Mouse (Mus musculus) neural tube, embryonic 10.5 days (tissue): Measurements from ENCODE around the gene Clec4a4.
"Not testable (repeated sequence)": the region's sequence is repeated elsewhere in the genome, so short reads cannot be mapped to it uniquely, and the experiment has no call there.

Experiments
- DNase-seq: peaks from one replicate; pipeline ENCODE4 v3.0.0-alpha.2; 2017; ENCODE audit warnings: low spot score; ENCODE audit errors: extremely low spot score

Clec4a4 gene

GRCm38 (mm10) chr6:122989876-122990437, at the start of gene Clec4a4:
Gene Clec4a4 (plus strand): TSS chr6:122990367.
- DNase-seq, result no peak

- no peak for DNase-seq
Observed at GRCm38 (mm10) chr6:122946760-122947159, 43.4 kb upstream of the Clec4a4 start.

GRCm38 (mm10) chr6:122952401-122952800, 37.8 kb upstream of the Clec4a4 start, which contains the start of gene Clec4a3:
Gene Clec4a3 (plus strand): TSS chr6:122952515.
- DNase-seq, result no peak

- no peak for DNase-seq
Observed at GRCm38 (mm10) chr6:122964562-122964961, 25.6 kb upstream of the Clec4a4 start.

GRCm38 (mm10) chr6:122969048-122969447, 21.1 kb upstream of the Clec4a4 start:
- DNase-seq, result no peak

- DNase-seq, result not testable (repeated sequence)
Observed at GRCm38 (mm10) chr6:123004696-123005095, 14.5 kb downstream of the Clec4a4 start.

- no peak for DNase-seq
Observed at GRCm38 (mm10) chr6:123005591-123005990, 15.4 kb downstream of the Clec4a4 start.

GRCm38 (mm10) chr6:123049742-123050372, 59.7 kb downstream of the Clec4a4 start, which contains the start of gene Clec4b1:
Gene Clec4b1 (plus strand): TSS chr6:123049962.
- DNase-seq, result no peak
